Mouse (Mus musculus) retina, embryonic 14.5 days (tissue): ENCODE results near the gene Tfeb.

ENCODE experiments used
- DNase-seq: peaks from one replicate; pipeline ENCODE4 v3.0.0-alpha.2; 2015; ENCODE audit warnings: low spot score

The Tfeb gene

DNA sequence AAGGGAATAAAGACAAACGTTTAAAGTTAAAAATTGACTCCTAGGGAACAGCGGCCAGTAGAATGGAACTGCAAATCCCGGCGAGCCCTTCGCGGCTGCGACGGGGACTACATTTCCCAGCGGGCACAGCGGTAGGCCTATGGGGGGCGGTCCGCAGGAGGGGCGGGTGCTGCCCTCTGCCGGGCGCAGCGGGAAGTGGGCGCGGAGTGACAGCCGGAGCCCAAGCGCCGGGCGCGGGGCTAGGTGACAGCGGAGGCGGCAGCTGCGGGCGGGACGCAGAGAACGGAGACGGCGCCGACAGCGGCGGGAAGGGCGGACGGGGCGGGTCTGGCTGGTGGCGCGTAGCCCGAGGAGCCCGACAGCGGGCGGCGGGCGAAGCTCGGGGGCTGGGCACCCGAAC lies at the start of gene Tfeb:
TSS of gene Tfeb (plus strand) at position 175 of the 400 bp plus-strand sequence.
- peak; percentile 98 for DNase-seq

GRCm38 (mm10) chr17:47687409-47688343 lies 49.2 kb upstream of the Tfeb start:
- DNase-seq, result peak; percentile 97

- no peak for DNase-seq
These were observed 48.6 kb upstream of the Tfeb start, which contains the start of gene Tomm6 for GRCm38 (mm10) chr17:47688344-47688607. Tomm6 (minus strand) TSS chr17:47688386.

- DNase-seq, result peak; percentile 67
These were observed 47.9 kb upstream of the Tfeb start, which contains the start of gene Frs3 for GRCm38 (mm10) chr17:47688608-47689575. Frs3 (plus strand) TSS chr17:47689030.

- no peak for DNase-seq
These were observed 46.9 kb upstream of the Tfeb start for GRCm38 (mm10) chr17:47689894-47690293.

GRCm38 (mm10) chr17:47691650-47692049 lies 45.2 kb upstream of the Tfeb start:
- no peak for DNase-seq

DNA sequence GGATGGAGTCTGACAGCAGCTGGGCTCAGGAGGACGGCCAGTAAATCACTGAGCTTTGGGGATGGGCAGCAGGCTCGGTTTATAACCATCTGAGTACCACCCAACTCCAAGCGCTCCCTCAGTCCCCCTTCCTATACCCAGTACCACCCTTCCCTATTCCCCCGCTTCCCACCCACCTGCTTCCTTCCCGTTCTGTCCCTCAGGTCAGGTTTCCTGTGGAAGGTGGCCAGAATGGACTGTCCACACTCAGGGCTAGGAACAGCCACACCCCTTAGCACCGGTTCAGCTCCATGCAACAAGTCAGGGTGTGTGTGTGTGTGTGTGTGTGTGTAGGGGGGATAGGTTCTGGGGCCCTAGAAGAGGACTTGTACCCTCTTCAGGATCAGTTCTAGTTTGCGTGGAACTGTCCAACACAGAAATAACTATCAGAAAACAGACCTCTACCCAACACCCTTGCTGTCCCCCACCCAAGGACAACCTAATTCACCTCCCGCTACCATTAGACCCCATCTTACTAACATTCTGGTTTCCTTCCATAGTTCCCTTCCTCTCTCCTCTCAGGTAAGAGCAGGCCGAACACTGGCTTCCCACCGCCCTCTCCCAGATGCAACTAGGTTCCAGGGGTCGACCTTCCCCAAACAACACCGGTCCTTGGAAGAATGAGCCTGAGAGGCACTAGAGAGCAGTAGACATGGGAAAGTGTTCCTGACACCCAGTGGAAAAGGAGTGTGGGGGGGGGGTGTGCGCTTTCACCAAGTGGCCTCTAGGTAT lies 43.0 kb upstream of the Tfeb start:
- DNase-seq, result no peak

DNA sequence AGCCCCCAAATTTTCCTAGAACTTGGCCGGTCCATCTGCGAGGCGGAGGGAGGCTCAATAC lies 42.6 kb upstream of the Tfeb start, which contains the start of gene Gm21981:
TSS of gene Gm21981 (minus strand) at position 14 of the 61 bp plus-strand sequence.
- DNase-seq, result no peak

DNA sequence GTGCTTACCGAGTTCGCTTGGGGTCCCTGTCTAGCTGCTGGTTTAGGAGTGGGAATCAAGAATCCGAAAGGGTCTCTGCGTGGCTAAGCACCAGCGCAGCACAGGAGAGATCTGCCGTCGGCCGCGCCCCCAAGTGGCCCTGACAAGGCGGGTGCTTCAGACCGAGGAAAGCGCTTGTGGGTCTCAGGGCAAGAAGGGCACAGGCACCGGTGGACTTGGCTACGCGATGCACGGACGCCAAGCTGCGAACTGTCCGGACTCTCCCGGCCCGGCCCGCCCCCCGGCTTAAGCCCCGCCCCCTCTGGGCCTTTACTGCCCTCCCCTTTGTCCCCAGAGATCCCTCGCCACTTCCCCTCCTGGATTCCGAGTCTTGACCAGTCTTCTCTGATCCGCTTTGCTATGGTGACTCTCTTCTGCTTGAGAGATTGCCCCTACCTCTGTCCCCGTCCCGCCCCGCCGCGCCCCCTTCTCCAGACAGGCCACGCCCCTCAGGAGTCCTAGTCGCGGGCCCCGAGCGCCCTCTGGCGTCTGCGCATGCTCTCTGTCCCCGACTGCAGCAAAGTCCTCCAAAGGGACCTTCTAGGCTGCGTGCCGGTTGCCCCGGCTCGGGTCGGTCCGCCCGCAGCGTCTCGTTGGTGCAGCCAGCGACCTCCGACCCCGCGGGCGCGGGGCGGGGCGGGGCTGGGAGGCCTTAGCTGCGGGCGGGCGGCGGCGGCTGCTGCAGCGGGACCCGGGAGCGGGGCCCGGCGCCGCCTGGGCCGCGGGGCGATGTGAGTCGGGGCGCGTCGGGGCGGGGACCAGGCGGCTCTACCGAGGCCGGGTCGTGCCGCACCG lies 42.1 kb upstream of the Tfeb start, which contains the start of gene Prickle4:
TSS of gene Prickle4 (minus strand) at position 234 of the 834 bp plus-strand sequence.
- DNase-seq, result peak; percentile 98

GRCm38 (mm10) chr17:47695337-47695710 lies 41.5 kb upstream of the Tfeb start:
- DNase-seq, result no peak

DNA sequence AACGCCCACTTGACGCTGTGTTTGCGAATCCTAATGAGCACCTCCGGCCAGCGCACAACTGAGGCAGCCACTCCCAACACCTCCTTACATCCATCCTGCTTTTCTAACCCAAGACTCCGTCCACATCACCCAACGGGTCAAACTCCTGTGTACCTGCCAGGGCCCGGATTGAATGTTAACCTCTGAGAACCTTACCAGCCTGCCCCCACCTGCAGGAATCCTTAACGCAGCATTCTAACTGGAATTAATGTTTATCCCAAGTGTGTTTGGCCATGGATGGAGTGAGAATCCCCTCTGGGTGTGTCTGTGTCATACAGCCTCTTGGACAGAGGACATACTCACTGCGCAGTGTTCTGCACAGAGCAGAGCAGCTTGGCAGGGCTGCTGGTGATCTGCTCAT lies 38.7 kb upstream of the Tfeb start:
- no peak for DNase-seq

DNA sequence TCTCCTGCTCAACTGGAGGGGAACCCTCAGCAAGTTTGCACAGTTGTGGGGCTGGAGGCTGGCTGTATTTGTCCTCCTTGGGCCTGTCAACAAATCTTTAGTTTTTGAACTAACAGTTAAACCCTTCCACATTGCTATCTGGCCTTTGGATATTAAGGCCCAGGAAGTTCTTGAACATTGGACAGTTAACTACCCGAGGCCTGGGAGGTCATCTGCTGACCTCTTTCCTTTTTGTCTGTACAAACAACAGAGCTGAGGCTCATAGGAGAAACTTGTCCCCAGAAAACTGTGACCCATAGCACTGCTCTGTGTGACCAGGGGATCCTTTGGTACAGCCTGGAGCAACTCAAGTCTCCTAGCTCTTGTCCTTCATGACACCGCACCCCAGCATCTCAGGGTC lies 37.8 kb upstream of the Tfeb start:
- DNase-seq, result no peak

DNA sequence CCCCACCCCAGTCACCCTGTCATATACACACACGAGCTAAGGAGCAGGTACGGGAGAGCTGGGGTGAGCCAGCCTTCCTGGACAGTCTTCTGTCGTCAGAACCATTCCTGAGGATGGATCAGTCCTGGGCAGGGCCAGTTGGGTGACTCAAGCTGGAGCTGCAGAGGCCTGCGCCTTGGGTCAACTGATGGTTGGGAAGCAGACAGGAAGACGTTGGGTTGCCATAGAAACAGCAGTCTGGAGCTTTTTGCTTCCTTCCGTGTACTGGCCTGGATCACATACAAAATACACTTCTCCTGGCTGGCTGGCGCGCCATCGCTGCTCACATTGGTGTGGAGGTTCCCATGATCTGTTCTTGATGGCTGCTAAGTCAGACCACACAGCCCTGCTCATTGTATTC lies 35.0 kb upstream of the Tfeb start:
- no peak for DNase-seq

DNA sequence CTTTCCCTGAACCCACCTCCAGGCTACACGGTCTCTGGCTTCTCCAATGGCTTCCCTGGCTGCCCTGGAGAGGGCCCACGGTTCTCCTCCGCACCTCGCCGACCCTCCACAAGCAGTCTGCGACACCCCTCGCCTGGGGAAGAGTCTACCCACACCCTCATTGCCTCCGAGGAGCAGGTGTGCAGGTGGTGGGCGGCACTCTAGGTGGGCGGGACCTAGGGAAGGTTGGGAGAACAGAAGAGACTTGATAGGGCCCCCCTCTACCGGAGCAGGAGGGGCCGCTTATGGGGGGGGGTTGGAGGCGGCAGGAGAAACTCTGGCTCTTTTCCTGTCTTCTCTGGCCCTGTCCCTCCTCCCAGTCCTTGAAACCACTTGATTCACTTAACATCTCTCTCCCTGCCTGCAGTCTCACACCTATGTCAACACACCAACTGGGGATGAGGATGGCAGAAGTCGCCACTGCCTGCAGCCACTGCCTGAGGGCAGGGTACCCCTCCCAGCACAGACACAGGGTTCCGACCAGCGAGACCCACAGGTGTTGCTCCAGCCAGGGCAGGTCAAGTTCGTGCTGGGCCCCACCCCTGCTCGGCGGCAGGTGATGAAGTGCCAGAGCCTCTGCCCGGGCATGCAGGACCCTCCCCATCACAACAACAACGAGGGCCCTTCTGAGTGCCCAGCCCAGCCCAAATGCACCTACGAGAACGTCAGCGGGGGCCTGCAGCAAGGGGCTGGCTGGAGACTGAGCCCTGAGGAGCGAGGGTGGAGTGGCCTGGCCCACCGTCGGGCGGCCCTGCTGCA lies 34.1 kb upstream of the Tfeb start:
- no peak for DNase-seq

- DNase-seq, result no peak
These were observed 33.3 kb upstream of the Tfeb start for GRCm38 (mm10) chr17:47703556-47703955.

DNA sequence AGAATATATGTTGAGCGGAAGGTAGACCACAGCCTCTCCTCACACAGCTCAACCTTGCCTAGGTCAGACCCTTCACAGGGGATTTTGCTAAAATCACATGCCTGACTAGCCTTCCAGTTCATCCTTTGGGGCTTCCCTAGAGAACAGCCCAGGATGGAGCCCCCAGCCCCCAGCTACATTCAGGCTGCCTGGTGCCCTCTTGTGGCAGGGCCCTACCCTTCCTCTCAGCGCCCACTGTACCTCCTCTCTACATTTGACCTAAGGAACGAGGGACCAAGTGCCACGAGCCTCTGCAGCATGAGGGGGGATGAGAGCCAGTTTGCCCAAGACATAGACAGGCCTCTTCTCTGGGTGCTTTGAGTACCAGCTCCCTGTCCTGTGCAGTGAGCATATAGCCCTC lies 32.1 kb upstream of the Tfeb start:
- no peak for DNase-seq

GRCm38 (mm10) chr17:47706196-47706595 lies 30.6 kb upstream of the Tfeb start:
- DNase-seq, result no peak

DNA sequence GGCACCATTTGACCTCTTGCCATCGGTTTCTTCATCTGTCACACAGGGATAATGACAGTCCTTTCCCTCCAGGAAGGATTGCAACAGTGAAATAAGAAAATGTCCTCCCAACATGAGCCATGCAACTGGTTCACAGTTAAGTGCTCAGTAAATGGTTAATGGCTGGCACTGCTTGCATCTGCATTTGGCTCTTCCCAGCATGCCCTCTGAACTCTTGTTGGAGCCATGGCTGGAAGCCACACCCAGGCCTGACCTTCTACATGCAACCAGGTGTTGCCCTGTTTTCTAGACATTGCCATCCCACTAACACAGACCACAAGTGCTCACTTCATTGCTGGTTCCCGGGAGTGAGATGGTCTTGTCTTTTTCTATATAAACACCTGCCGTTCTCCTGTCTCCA lies 28.9 kb upstream of the Tfeb start:
- no peak for DNase-seq

DNA sequence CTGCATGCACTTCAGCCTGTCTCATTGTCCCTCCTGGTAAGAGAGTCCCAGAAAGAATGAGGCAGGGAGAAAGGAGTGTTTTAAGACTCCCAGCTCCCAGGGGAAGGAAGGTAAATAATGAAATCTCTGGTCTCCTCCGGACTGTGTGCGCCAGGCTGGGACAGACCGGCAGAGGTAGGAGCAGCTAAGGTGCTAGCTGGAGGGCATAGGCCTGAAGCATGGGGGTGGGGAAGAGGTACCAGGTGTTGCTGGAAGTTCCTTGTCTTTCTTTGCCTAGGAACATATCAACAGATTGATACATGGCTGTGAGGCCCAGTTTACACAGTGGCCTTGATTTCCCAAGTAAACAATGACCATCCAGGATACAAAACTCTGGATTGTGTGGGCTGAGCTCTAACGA lies 27.9 kb upstream of the Tfeb start:
- DNase-seq, result no peak

GRCm38 (mm10) chr17:47710036-47710435 lies 26.8 kb upstream of the Tfeb start:
- no peak for DNase-seq

GRCm38 (mm10) chr17:47711883-47712282 lies 24.9 kb upstream of the Tfeb start:
- no peak for DNase-seq
